Mouse (Mus musculus): Measurements from ENCODE around the gene Tenm3. TPM values are rescaled to one million over a fixed set of nuclear protein-coding genes. Genes with fewer than 3 reads are reported as not detected.

Tenm3 gene
- polyA plus RNA-seq, 1 experiment from 2014 or later, result 8.3 TPM

GRCm38 (mm10) chr8:48220529-48221181 is 623.1 kb downstream of the Tenm3 start:
- Histone ChIP-seq H3K4me2 (ENCODE audit: low read length) (no peak overlapping the region), H3K4me1 (ENCODE audit: control insufficient read depth in 2 of 2, insufficient read depth in 2 of 2, low read length in 2 of 2) (peaks cover 8 to 17% of the 10 kb centered on the region in 2 experiments; a peak in 3 of 4 replicates), H3K4me3 (ENCODE audit: control insufficient read depth in 1 of 2, insufficient read depth in 1 of 2, low read depth in 1 of 2, low read length in 2 of 2) (no peak overlapping the region), H3K27me3 (ENCODE audit: control insufficient read depth, insufficient read depth, low read length) (no peaks in the 10 kb centered on the region), H3K9me3 (ENCODE audit: control insufficient read depth, low read length) (no peaks in the 10 kb centered on the region), H3K27ac (replicated peaks in 1 of 2; ENCODE audit: control insufficient read depth in 1 of 2, insufficient read depth in 1 of 2, low read depth in 2 of 2, low read length in 2 of 2) (no peak overlapping the region), H3K9ac (ENCODE audit: low read length) (no peak overlapping the region), H3K36me3 (ENCODE audit: control insufficient read depth, insufficient read depth, low read length) (no peaks in the 10 kb centered on the region)
- WGBS, result 83% methylated on average over 25 of the region's 25 CpGs
- no peak for ATAC-seq (ENCODE audit: insufficient number of reproducible peaks, insufficient read depth, low FRiP score, low read depth)

- Histone ChIP-seq H3K9me3 (ENCODE audit: control insufficient read depth, low read length) (no peaks in the 10 kb centered on the region), H3K27me3 (ENCODE audit: control insufficient read depth, insufficient read depth, low read length) (no peaks in the 10 kb centered on the region), H3K4me3 (ENCODE audit: control insufficient read depth in 1 of 2, insufficient read depth in 1 of 2, low read depth in 1 of 2, low read length in 2 of 2) (no peak overlapping the region), H3K27ac (replicated peaks in 1 of 2; ENCODE audit: control insufficient read depth in 1 of 2, insufficient read depth in 1 of 2, low read depth in 2 of 2, low read length in 2 of 2) (no peak overlapping the region), H3K36me3 (ENCODE audit: control insufficient read depth, insufficient read depth, low read length) (no peaks in the 10 kb centered on the region), H3K4me1 (ENCODE audit: control insufficient read depth in 2 of 2, insufficient read depth in 2 of 2, low read length in 2 of 2) (no peaks in the 10 kb centered on the region; a peak in 2 of 4 replicates), H3K4me2 (ENCODE audit: low read length) (no peak overlapping the region), H3K9ac (ENCODE audit: low read length) (no peak overlapping the region)
- no peak for ATAC-seq (ENCODE audit: insufficient number of reproducible peaks, insufficient read depth, low FRiP score, low read depth)
- 42% methylated on average over 9 of the region's 9 CpGs for WGBS
Measured at GRCm38 (mm10) chr8:48215071-48215501, 628.7 kb downstream of the Tenm3 start.

GRCm38 (mm10) chr8:48214386-48214785 is 629.4 kb downstream of the Tenm3 start:
- Histone ChIP-seq H3K9me3 (ENCODE audit: control insufficient read depth, low read length) (no peaks in the 10 kb centered on the region), H3K9ac (ENCODE audit: low read length) (no peak overlapping the region), H3K4me3 (ENCODE audit: control insufficient read depth in 1 of 2, insufficient read depth in 1 of 2, low read depth in 1 of 2, low read length in 2 of 2) (no peak overlapping the region), H3K27me3 (ENCODE audit: control insufficient read depth, insufficient read depth, low read length) (no peaks in the 10 kb centered on the region), H3K27ac (replicated peaks in 1 of 2; ENCODE audit: control insufficient read depth in 1 of 2, insufficient read depth in 1 of 2, low read depth in 2 of 2, low read length in 2 of 2) (no peak overlapping the region), H3K4me1 (ENCODE audit: control insufficient read depth in 2 of 2, insufficient read depth in 2 of 2, low read length in 2 of 2) (no peaks in the 10 kb centered on the region), H3K4me2 (ENCODE audit: low read length) (no peak overlapping the region), H3K36me3 (ENCODE audit: control insufficient read depth, insufficient read depth, low read length) (no peaks in the 10 kb centered on the region)
- no peak for ATAC-seq (ENCODE audit: insufficient number of reproducible peaks, insufficient read depth, low FRiP score, low read depth)
- 68% methylated on average over 6 of the region's 6 CpGs for WGBS

- H3K4me2 ChIP-seq (ENCODE audit: low read length), result no peak overlapping the region
- no peaks in the 10 kb centered on the region for H3K9me3 ChIP-seq (ENCODE audit: control insufficient read depth, low read length)
- no peak overlapping the region for H3K9ac ChIP-seq (ENCODE audit: low read length)
- no peak overlapping the region for H3K27ac ChIP-seq (replicated peaks in 1 of 2; ENCODE audit: control insufficient read depth in 1 of 2, insufficient read depth in 1 of 2, low read depth in 2 of 2, low read length in 2 of 2)
- ATAC-seq (ENCODE audit: insufficient number of reproducible peaks, insufficient read depth, low FRiP score, low read depth), result no peak
- no peaks in the 10 kb centered on the region for H3K4me1 ChIP-seq (ENCODE audit: control insufficient read depth in 2 of 2, insufficient read depth in 2 of 2, low read length in 2 of 2)
- H3K27me3 ChIP-seq (ENCODE audit: control insufficient read depth, insufficient read depth, low read length), result no peaks in the 10 kb centered on the region
- no peak overlapping the region for H3K4me3 ChIP-seq (ENCODE audit: control insufficient read depth in 1 of 2, insufficient read depth in 1 of 2, low read depth in 1 of 2, low read length in 2 of 2)
- no peaks in the 10 kb centered on the region for H3K36me3 ChIP-seq (ENCODE audit: control insufficient read depth, insufficient read depth, low read length)
- WGBS, result 84% methylated on average over 9 of the region's 9 CpGs
Measured at GRCm38 (mm10) chr8:48211931-48212330, 631.8 kb downstream of the Tenm3 start.

GRCm38 (mm10) chr8:48207567-48207966 is 636.2 kb downstream of the Tenm3 start:
- H3K4me1 ChIP-seq (ENCODE audit: control insufficient read depth in 2 of 2, insufficient read depth in 2 of 2, low read length in 2 of 2), result no peaks in the 10 kb centered on the region
- H3K27ac ChIP-seq (replicated peaks in 1 of 2; ENCODE audit: control insufficient read depth in 1 of 2, insufficient read depth in 1 of 2, low read depth in 2 of 2, low read length in 2 of 2), result no peak overlapping the region
- 81% methylated on average over 6 of the region's 6 CpGs for WGBS
- H3K9ac ChIP-seq (ENCODE audit: low read length), result no peak overlapping the region
- H3K27me3 ChIP-seq (ENCODE audit: control insufficient read depth, insufficient read depth, low read length), result no peaks in the 10 kb centered on the region
- no peak overlapping the region for H3K4me3 ChIP-seq (ENCODE audit: control insufficient read depth in 1 of 2, insufficient read depth in 1 of 2, low read depth in 1 of 2, low read length in 2 of 2)
- ATAC-seq (ENCODE audit: insufficient number of reproducible peaks, insufficient read depth, low FRiP score, low read depth), result no peak
- H3K36me3 ChIP-seq (ENCODE audit: control insufficient read depth, insufficient read depth, low read length), result no peaks in the 10 kb centered on the region
- no peak overlapping the region for H3K4me2 ChIP-seq (ENCODE audit: low read length)
- no peaks in the 10 kb centered on the region for H3K9me3 ChIP-seq (ENCODE audit: control insufficient read depth, low read length)

GRCm38 (mm10) chr8:48206922-48207321 is 636.8 kb downstream of the Tenm3 start:
- H3K4me2 ChIP-seq (ENCODE audit: low read length), result no peak overlapping the region
- H3K9ac ChIP-seq (ENCODE audit: low read length), result no peak overlapping the region
- no peak for ATAC-seq (ENCODE audit: insufficient number of reproducible peaks, insufficient read depth, low FRiP score, low read depth)
- H3K4me1 ChIP-seq (ENCODE audit: control insufficient read depth in 2 of 2, insufficient read depth in 2 of 2, low read length in 2 of 2), result no peaks in the 10 kb centered on the region
- no peak overlapping the region for H3K27ac ChIP-seq (replicated peaks in 1 of 2; ENCODE audit: control insufficient read depth in 1 of 2, insufficient read depth in 1 of 2, low read depth in 2 of 2, low read length in 2 of 2)
- H3K27me3 ChIP-seq (ENCODE audit: control insufficient read depth, insufficient read depth, low read length), result no peaks in the 10 kb centered on the region
- no peaks in the 10 kb centered on the region for H3K36me3 ChIP-seq (ENCODE audit: control insufficient read depth, insufficient read depth, low read length)
- no peaks in the 10 kb centered on the region for H3K9me3 ChIP-seq (ENCODE audit: control insufficient read depth, low read length)
- 60% methylated on average over 8 of the region's 8 CpGs for WGBS
- no peak overlapping the region for H3K4me3 ChIP-seq (ENCODE audit: control insufficient read depth in 1 of 2, insufficient read depth in 1 of 2, low read depth in 1 of 2, low read length in 2 of 2)

- H3K4me1 ChIP-seq (ENCODE audit: control insufficient read depth in 2 of 2, insufficient read depth in 2 of 2, low read length in 2 of 2), result no peaks in the 10 kb centered on the region
- H3K36me3 ChIP-seq (ENCODE audit: control insufficient read depth, insufficient read depth, low read length), result no peaks in the 10 kb centered on the region
- H3K9me3 ChIP-seq (ENCODE audit: control insufficient read depth, low read length), result no peaks in the 10 kb centered on the region
- no peak for ATAC-seq (ENCODE audit: insufficient number of reproducible peaks, insufficient read depth, low FRiP score, low read depth)
- WGBS, result 86% methylated on average over 12 of the region's 12 CpGs
- no peak overlapping the region for H3K9ac ChIP-seq (ENCODE audit: low read length)
- no peak overlapping the region for H3K4me3 ChIP-seq (ENCODE audit: control insufficient read depth in 1 of 2, insufficient read depth in 1 of 2, low read depth in 1 of 2, low read length in 2 of 2)
- no peak overlapping the region for H3K4me2 ChIP-seq (ENCODE audit: low read length)
- H3K27me3 ChIP-seq (ENCODE audit: control insufficient read depth, insufficient read depth, low read length), result no peaks in the 10 kb centered on the region
- H3K27ac ChIP-seq (replicated peaks in 1 of 2; ENCODE audit: control insufficient read depth in 1 of 2, insufficient read depth in 1 of 2, low read depth in 2 of 2, low read length in 2 of 2), result no peak overlapping the region
Measured at GRCm38 (mm10) chr8:48204838-48205345, 638.9 kb downstream of the Tenm3 start.

All from heart, embryonic 14.5 days (tissue).